Comparison of ENCODE assay signal across 26 mouse cellular contexts in the genomic region with DNA sequence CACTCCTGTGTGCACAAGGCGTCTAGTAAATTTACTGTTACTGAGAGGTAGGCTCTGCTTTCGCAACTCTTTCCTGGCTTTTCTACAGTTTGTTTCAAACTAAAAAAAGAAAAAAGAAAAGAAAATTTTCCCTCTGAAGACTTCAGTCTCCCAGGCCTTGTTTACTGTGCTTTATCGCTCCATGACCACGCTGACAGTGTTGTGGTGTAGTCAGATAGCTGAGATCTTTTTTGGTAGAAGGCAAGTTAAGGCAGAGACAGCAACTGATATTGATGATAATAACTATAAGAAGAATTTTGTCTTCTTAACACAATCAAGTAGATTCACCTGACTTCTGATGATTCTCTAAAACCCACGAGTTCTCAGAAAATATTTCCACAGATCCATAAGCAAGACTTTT. TPM values are rescaled to one million over a fixed set of nuclear protein-coding genes. Genes with fewer than 3 reads are reported as not detected.
DNase-seq lines count a peak whose midpoint lies in the region; ATAC-seq and TF ChIP-seq lines count a peak whose summit lies in the region.
"Had no signal": no experiment of that assay in that cellular context is flagged by ENCODE, and none has a peak within 500 bp of the region (broad histone marks: within the 10 kb centered on the region; RNA-seq: fewer than 3 reads in every experiment).

No protein-coding gene starts in this region.

- no peaks in the 10 kb centered on the region for H3K9me3 ChIP-seq in heart, embryonic 13.5 days
- H3K9me3 ChIP-seq in erythroblast, embryonic 14.5 days (ENCODE audit: control insufficient read depth, low read length): no peaks in the 10 kb centered on the region
- H3K9me3 ChIP-seq in liver, embryonic 14.5 days (ENCODE audit: control insufficient read depth, low read length): no peaks in the 10 kb centered on the region
- H3K9me3 ChIP-seq: embryonic facial prominence, embryonic 13.5 days; hindbrain, embryonic 15.5 days; midbrain, embryonic 13.5 days had no signal

- H3K9ac ChIP-seq in heart, embryonic 13.5 days: no peak overlapping the region
- H3K9ac ChIP-seq in liver, embryonic 14.5 days (replicated peaks): peak overlapping the region; percentile 45
- H3K9ac ChIP-seq: embryonic facial prominence, embryonic 13.5 days; forebrain, postnatal 0 days; hindbrain, embryonic 15.5 days; midbrain, embryonic 13.5 days had no signal

- TF ChIP-seq EP300 in liver, embryonic 14.5 days (IDR thresholded peaks at IDR 0.05; ENCODE audit: low read depth): peak; percentile 77

- H3K4me3 ChIP-seq in heart, embryonic 13.5 days: no peak overlapping the region
- peak overlapping the region; percentile 34 for H3K4me3 ChIP-seq in erythroblast, embryonic 14.5 days (replicated peaks)
- no peak overlapping the region; a peak in 1 of 4 replicates for H3K4me3 ChIP-seq in liver, embryonic 14.5 days (ENCODE audit: insufficient read depth in 1 of 2, low read depth in 2 of 2, low read length in 2 of 2)
- H3K4me3 ChIP-seq: embryonic facial prominence, embryonic 13.5 days; hindbrain, embryonic 15.5 days; midbrain, embryonic 13.5 days had no signal

- ATAC-seq in heart, embryonic 13.5 days (ENCODE audit: extremely low read depth, insufficient number of reproducible peaks, low FRiP score, low TSS enrichment): no peak
- peak; percentile 83 for ATAC-seq in liver, embryonic 14.5 days (ENCODE audit: insufficient read depth)
- ATAC-seq in cerebellum, adult (ENCODE audit: insufficient number of reproducible peaks, low FRiP score, low TSS enrichment): no peak
- ATAC-seq: forebrain, postnatal 0 days; lung, postnatal 0 days; midbrain, embryonic 13.5 days; Patski had no signal

- H3K27ac ChIP-seq in heart, embryonic 13.5 days (replicated peaks): no peak overlapping the region; the same call in 1 of the 2 replicates
- H3K27ac ChIP-seq in liver, embryonic 14.5 days: peak overlapping the region; percentile 84
- H3K27ac ChIP-seq: embryonic facial prominence, embryonic 13.5 days; hindbrain, embryonic 15.5 days; midbrain, embryonic 13.5 days; stomach, postnatal 0 days had no signal

- WGBS in heart, embryonic 13.5 days: 83% methylated on average over 5 of the region's 5 CpGs
- WGBS in liver, embryonic 14.5 days (ENCODE audit: insufficient replicate concordance): 55% methylated on average over 5 of the region's 5 CpGs

- peaks cover 25% of the 10 kb centered on the region for H3K4me1 ChIP-seq in heart, embryonic 13.5 days
- peaks cover 40% of the 10 kb centered on the region for H3K4me1 ChIP-seq in erythroblast, embryonic 14.5 days (ENCODE audit: control insufficient read depth)
- peaks cover 16 to 24% of the 10 kb centered on the region in 2 experiments for H3K4me1 ChIP-seq in liver, embryonic 14.5 days (replicated peaks; ENCODE audit: control insufficient read depth in 2 of 2, insufficient read depth in 2 of 2, low read length in 1 of 2)
- H3K4me1 ChIP-seq: hindbrain, embryonic 15.5 days had no signal

- 0 out of 2 replicates have a peak overlapping the region, but pooled peaks have one; percentile 9 for H3K4me2 ChIP-seq in heart, embryonic 13.5 days
- peak overlapping the region; percentile 48 for H3K4me2 ChIP-seq in liver, embryonic 14.5 days (ENCODE audit: low read depth)
- H3K4me2 ChIP-seq: embryonic facial prominence, embryonic 13.5 days; hindbrain, embryonic 15.5 days; midbrain, embryonic 13.5 days had no signal

- peaks cover 28% of the 10 kb centered on the region for H3K36me3 ChIP-seq in heart, embryonic 13.5 days
- H3K36me3 ChIP-seq in erythroblast, embryonic 14.5 days (ENCODE audit: control insufficient read depth): peaks cover 67% of the 10 kb centered on the region
- H3K36me3 ChIP-seq in liver, embryonic 14.5 days (replicated peaks; ENCODE audit: control insufficient read depth, insufficient read depth, low read depth): peaks cover 2% of the 10 kb centered on the region

- no peaks in the 10 kb centered on the region for H3K27me3 ChIP-seq in heart, embryonic 13.5 days (replicated peaks)
- no peaks in the 10 kb centered on the region for H3K27me3 ChIP-seq in erythroblast, embryonic 14.5 days (ENCODE audit: control insufficient read depth)
- H3K27me3 ChIP-seq in liver, embryonic 14.5 days (ENCODE audit: control insufficient read depth, insufficient read depth, low read length): no peaks in the 10 kb centered on the region
- H3K27me3 ChIP-seq: embryonic facial prominence, embryonic 13.5 days; hindbrain, embryonic 15.5 days; midbrain, embryonic 13.5 days; Patski had no signal

- intact Hi-C loops in heart, postnatal 25 days (cut with DNase I): no loop called here

- DNase-seq in heart, postnatal 25 days (ENCODE audit: low spot score): no peak
- peak; percentile 39 to 49 (median 47) for DNase-seq in liver, embryonic 14.5 days (ENCODE audit: low read depth in 3 of 3, low spot score in 3 of 3)
- no peak for DNase-seq in layer of hippocampus, adult 9-11 months
- DNase-seq in gastrocnemius, postnatal 25 days: no peak
- DNase-seq: adrenal gland, postnatal 36 days; cerebellum, adult 2 months; cerebellum, postnatal 25 days; embryo, embryonic 11 days; forebrain, postnatal 0 days; gastrocnemius, postnatal 14 days; heart, postnatal 10 days; kidney, adult 2 months; kidney, postnatal 10 days; left cerebral cortex, postnatal 4 days; right cerebral cortex, postnatal 14 days had no signal

- TF ChIP-seq CTCF in liver, embryonic 14.5 days (IDR thresholded peaks at IDR 0.05; ENCODE audit: low read depth): no peak

RNA-seq across cellular contexts. Expression of a gene that starts 28.9 kb away (rescaled TPM):
- 0.12 and 0.27 TPM in 2 replicates for polyA plus RNA-seq in heart, embryonic 13.5 days (2015; fragmentation: Nextera tagmentation; extraction: Ambion mirVana)
- 1 to 10 TPM; 1.2 to 1.3 TPM for total RNA-seq in heart, postnatal 25 days (2021)
- polyA plus RNA-seq in erythroblast, embryonic 14.5 days (2012): not detected in 2 replicates
- polyA plus RNA-seq in liver, embryonic 14.5 days (2012; rRNA removed): 0.03 and 0.06 TPM in 2 replicates
- 0.05 and 0.06 TPM in 2 replicates for polyA plus RNA-seq in liver, embryonic 14.5 days (2014; fragmentation: Nextera tagmentation; extraction: Ambion mirVana)
- total RNA-seq in gastrocnemius, postnatal 25 days (2021): 1 to 10 TPM; 2.4 to 2.5 TPM
- total RNA-seq: monocyte, adult 5-6 weeks; neutrophil, adult 5-6 weeks had no signal
- polyA plus RNA-seq: hindbrain, embryonic 15.5 days had no signal

Comparison
In these comparisons a context has a peak if more than half of its experiments do, and no peak if none do; other contexts are left out.
1. DNase-seq: peak in liver, embryonic 14.5 days (3 of 3); none in heart, postnatal 25 days (single experiment), layer of hippocampus, adult 9-11 months (single experiment) and gastrocnemius, postnatal 25 days (single experiment).